Mouse (Mus musculus) embryo, embryonic 10.5 days (tissue): ENCODE results near the gene Ptcd2.
"Not testable (repeated sequence)": the region's sequence is repeated elsewhere in the genome, so short reads cannot be mapped to it uniquely, and the experiment has no call there.

Experiments used
- DNase-seq: peaks from one replicate; pipeline ENCODE4 v3.0.0-alpha.2; 2015; ENCODE audit warnings: low spot score

The Ptcd2 gene

DNA sequence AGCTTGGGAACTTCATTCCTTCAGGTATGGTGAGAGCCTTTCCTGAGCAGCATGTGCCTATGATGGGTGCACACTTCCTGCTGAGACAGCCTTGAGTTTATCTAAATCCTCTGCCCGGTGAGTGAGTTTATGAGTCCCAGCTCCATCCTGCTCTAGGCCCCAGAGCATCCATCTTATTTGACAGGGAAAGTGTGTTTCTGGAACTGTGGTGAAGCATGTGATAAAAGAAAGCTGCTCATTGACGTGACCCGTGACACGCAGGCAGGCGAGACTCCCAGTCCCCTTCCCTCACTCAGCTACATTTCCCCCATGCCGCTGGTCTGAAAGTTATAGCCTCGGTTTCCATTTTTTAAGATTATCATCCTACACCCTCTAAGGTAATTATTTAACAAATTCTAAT is 11.4 kb upstream of the Ptcd2 start:
- peak; percentile 28 for DNase-seq

- no peak for DNase-seq
Measured at GRCm38 (mm10) chr13:99355072-99355471, 10.6 kb upstream of the Ptcd2 start.

- no peak for DNase-seq
Measured at GRCm38 (mm10) chr13:99353490-99353851, 9.0 kb upstream of the Ptcd2 start.

DNA sequence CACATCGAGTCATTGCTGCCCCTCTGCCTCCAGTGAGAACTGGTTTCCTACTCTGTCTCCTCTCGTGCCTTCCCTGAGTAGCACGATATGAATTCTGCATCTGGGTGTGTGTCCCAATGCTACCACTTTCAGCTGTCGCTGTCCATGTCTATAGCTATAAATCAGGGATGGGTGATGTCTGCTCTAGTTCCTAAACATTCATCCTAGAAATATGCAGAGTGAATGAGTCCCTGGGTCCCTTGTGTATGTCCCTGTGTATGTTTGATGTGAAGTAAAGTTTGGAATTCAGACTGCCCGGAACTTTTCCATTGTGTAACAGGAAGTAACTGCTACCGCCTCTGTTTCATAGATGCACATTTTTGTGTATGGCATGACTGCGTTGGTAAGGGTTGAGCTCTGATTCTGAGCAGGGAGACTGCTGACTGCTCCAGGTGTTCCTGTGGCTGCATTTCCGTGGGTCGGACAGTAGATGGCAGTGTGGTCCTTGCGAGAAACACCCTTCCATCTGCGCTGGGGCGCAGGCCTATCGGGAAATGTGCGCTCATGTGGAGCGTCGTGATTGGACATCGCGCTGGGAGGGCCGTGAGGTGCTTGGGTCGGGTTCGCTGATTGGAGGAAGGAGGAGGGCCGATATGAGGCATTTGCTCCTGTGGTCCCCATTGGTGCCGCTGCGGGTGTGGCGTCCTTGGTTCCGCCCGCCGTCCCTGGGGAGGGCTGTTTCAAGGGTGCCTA is 8.4 kb upstream of the Ptcd2 start:
- peak; percentile 98 for DNase-seq

DNA sequence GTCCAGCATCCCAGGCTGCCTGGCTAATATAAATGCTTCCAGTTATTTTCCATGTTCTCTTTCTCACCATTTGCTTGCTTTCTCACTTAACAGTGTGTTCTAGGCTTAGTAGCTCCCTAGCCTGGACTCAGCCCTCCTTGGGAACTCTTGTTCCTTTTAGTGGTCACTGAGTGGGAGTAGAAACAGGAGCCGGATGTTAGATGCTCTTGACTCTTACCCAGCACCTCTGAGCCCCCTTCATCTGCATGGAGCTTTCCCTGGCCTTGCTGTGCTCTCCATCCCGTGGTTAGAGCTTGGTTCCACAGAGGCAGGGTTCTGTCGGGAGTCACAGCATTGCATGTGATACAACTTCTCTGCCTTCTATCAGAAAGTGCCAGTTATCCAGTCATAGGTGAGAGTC is 7.1 kb upstream of the Ptcd2 start:
- no peak for DNase-seq

GRCm38 (mm10) chr13:99351186-99351585 is 6.7 kb upstream of the Ptcd2 start:
- peak; percentile 12 for DNase-seq

- DNase-seq, result no peak
Measured at GRCm38 (mm10) chr13:99350009-99350408, 5.5 kb upstream of the Ptcd2 start.

- no peak for DNase-seq
Measured at GRCm38 (mm10) chr13:99343876-99344598, 468 bp downstream of the Ptcd2 start.

GRCm38 (mm10) chr13:99341504-99341903 is 3.0 kb downstream of the Ptcd2 start:
- no peak for DNase-seq

DNA sequence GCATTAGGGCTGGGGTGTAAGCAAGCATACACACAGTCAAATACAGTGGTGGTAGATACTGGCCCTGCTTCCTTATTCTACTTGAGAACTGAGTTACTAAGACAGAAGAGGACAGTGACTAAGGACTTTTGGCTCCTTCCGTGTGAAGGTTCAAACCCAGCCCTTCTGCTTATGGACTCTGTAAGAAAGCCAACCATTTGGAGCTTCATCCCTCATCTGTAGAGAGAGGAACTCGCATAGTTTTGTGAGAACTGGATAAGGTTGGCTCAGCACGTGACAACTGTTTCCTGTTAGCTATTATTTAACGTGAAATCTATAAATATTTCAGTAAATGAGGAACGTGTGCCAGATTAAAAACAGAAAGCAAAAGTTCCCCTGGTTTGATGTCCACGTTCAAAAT is 7.0 kb downstream of the Ptcd2 start:
- DNase-seq, result no peak

- no peak for DNase-seq
Measured at GRCm38 (mm10) chr13:99331255-99331654, 13.2 kb downstream of the Ptcd2 start.

DNA sequence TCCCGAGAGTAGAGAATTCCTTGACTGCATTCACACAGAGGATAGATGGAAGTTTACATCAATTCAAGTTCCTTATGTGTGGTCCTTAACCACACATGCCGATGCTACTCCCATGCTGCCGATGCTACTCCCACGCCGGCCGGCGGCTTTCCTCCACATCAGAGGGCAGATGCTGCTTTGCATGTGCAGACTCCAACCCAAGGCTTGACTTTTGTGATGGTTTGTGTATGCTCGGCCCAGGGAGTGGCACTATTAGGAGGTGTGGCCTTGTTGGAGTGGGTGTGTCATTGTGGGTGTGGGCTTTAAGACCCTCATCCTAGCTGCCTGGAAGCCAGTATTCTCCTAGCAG is 20.2 kb downstream of the Ptcd2 start:
- DNase-seq, result not testable (repeated sequence)

GRCm38 (mm10) chr13:99323632-99324336 is 20.7 kb downstream of the Ptcd2 start:
- DNase-seq, result no peak

GRCm38 (mm10) chr13:99322915-99323314 is 21.6 kb downstream of the Ptcd2 start:
- DNase-seq, result not testable (repeated sequence)

DNA sequence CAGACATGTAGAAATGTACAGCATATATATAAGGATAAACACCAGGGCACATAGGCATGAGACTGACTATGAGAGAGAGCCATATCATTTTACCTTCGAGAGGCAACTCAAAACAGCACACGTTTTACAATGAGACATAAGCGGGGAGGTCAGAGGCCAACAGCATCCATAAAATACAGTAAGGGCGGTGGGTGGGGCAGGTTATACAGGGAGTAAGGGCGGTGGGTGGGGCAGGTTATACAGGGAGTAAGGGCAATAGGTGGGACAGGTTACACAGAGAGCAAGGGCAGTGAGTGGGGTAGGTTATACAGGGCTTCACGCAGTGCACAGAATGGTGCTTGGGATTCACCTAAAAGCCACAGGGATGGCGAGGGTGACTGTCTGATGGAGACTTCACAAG is 24.1 kb downstream of the Ptcd2 start:
- no peak for DNase-seq

DNA sequence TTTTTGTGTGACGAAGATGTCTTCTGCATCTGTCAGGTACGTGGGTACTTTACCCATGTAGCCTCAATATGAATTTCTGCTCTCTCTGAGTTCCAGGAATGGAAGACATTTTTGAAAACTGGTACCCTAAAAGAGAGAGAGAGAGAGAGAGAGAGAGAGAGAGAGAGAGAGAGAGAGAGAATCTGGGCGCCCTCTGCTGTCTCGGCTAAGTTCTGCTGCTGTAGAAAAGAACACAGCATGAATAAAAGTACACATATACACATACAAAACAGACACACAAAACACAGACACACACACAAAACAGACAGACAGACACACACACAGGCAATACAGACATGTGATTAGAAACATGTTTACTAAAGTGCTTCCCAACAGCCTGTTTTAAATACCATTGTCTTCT is 27.4 kb downstream of the Ptcd2 start:
- DNase-seq, result peak; percentile 35

GRCm38 (mm10) chr13:99316366-99316765 is 28.1 kb downstream of the Ptcd2 start:
- no peak for DNase-seq

DNA sequence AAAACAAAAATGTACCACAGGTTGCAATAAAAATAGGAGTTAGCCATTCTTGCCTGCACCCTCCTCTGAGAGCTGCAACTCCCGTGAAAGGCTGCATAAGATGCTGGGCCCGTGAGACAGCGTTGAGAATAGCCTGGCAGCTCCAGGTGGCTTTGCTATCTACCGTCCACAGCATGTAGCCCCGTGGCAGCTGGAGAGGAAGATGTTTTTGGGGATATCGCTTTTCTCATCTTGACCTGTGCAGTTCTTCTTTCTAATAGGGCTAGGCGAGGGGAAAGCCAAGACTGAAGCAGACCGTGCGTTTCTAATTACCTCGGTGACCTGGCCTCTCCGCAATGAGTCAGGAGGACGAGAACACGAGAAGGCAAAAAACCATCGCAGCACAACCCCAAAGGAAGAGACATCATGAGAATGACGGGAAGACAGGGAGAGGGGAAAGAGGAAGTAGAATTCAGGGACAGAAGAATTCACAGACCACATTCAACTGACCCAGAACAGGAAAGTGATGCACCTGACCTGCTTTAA is 29.8 kb downstream of the Ptcd2 start:
- no peak for DNase-seq

DNA sequence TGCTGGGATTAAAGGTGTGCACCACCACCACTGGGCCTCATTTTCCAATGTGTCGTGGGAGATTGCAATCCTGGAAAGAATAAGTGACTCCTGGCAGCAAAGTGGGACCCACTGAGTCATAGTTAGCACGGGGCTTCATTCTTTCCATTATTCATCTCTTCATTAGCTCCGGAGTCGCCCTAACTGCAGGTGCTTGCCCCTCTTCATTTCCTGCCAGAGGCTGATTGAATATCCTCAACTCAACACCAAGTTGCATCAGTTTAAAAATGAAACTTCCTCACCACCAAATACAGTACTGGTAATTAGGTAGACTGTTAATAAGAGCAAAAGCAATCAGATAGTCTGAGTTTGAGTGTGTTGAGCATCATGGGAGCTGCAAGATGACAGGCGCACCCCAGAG is 30.4 kb downstream of the Ptcd2 start:
- no peak for DNase-seq

- DNase-seq, result no peak
Measured at GRCm38 (mm10) chr13:99308393-99308792, 36.1 kb downstream of the Ptcd2 start.

DNA sequence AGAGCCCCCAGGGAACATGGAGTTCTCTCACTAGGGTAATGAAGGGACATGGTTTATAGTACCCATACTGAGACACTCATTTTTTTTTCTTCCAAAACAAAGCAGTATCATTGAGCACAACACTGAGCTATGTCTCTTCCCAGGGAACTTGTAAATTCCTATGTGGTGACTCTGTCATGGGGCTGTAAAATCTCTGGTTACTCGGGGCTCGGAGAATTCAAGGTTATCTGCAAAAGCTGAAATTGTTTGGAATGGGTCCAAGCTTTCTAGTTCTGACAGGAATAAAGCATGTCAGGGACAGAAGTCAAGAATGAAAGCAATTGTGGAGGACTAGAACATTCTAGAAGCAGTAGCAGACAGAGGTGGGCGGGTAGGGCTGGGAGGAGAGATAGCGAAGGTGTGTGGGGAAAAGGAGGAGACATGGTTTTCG is 36.6 kb downstream of the Ptcd2 start:
- DNase-seq, result no peak

GRCm38 (mm10) chr13:99306164-99306563 is 38.3 kb downstream of the Ptcd2 start:
- DNase-seq, result no peak

DNA sequence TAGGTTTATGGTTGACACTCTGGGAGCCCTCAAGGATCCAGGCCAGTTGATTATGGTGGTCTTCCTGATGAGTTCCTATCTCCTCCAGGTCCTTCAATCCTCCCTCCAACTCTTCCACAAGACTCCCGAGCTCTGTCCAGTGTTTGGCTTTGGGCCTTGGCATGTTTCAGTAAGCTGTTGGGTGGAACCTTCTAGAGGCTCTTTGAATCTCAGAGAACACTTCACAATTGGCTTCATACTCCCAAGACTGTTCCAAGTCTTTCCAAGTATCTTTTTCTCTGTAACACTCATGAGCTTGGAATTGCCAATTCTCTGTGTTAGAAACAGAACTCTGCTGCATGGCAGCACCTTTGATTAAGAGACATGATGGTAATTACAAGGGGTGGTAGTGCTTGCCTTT is 39.3 kb downstream of the Ptcd2 start:
- DNase-seq, result no peak
